Mouse (Mus musculus) liver, adult 2 months (tissue): ENCODE measurements around the gene Syngr2. TPM values are rescaled to one million over a fixed set of nuclear protein-coding genes. Genes with fewer than 3 reads are reported as not detected.

Experiments
- DNase-seq: peaks from one replicate; pipeline ENCODE4 v3.0.0-alpha.2; 2011; ENCODE audit warnings: low read depth, low spot score; ENCODE audit errors: extremely low read depth
- H3K27ac ChIP-seq: fragments of 200-500 bp; replicated peaks from 2 replicates; pipeline ENCODE4 v1.5.1; 2012; ENCODE audit warnings: low read depth, mild to moderate bottlenecking, control low read depth, inconsistent platforms, low read length; ENCODE audit not compliant: insufficient read depth
- H3K27me3 ChIP-seq: fragments of 200-500 bp; 2 replicates; pipeline ENCODE4 v1.6.1; 2012; ENCODE audit warnings: mild to moderate bottlenecking, moderate library complexity, low read length, inconsistent platforms; ENCODE audit not compliant: control insufficient read depth, insufficient read depth
- H3K36me3 ChIP-seq: fragments of 200-500 bp; 2 replicates; pipeline ENCODE4 v1.6.1; 2012; ENCODE audit warnings: low read length, inconsistent platforms; ENCODE audit not compliant: control insufficient read depth, insufficient read depth
- H3K4me1 ChIP-seq: fragments of 200-500 bp; 2 replicates; pipeline ENCODE4 v1.6.1; 2011; ENCODE audit warnings: low read length; ENCODE audit not compliant: control insufficient read depth, insufficient read depth
- H3K4me3 ChIP-seq: fragments of 200-500 bp; 2 replicates; pipeline ENCODE4 v1.5.1; 2011; ENCODE audit warnings: low read depth, mild to moderate bottlenecking, control low read depth, low read length, moderate library complexity; ENCODE audit not compliant: insufficient read depth
- H3K79me2 ChIP-seq: fragments of 200-500 bp; 2 replicates; pipeline ENCODE4 v1.6.1; 2012; ENCODE audit warnings: inconsistent platforms, mild to moderate bottlenecking, low read length, moderate library complexity; ENCODE audit not compliant: control insufficient read depth, insufficient read depth
- H3K9ac ChIP-seq: fragments of 200-500 bp; 2 replicates; pipeline ENCODE4 v1.6.1; 2012; ENCODE audit warnings: low read depth, mild to moderate bottlenecking, control low read depth, inconsistent platforms, low read length
- CTCF ChIP-seq: fragments of 200-500 bp; IDR thresholded peaks from 2 replicates; pipeline ENCODE4 v1.5.1; 2011; ENCODE audit warnings: low read depth, low read length, control low read depth
- POLR2A ChIP-seq: fragments of 200-500 bp; IDR thresholded peaks from 2 replicates; pipeline ENCODE4 v1.6.1; 2011; ENCODE audit warnings: low read length, control low read depth; ENCODE audit not compliant: insufficient read depth; ENCODE audit errors: extremely low read depth
- WGBS: fragments of 180-500 bp; shearing (Covaris S2); methylation state at CpG from one replicate; pipeline ENCODE4 v1.1.7; 2018; 5-methylcytosine and 5-hydroxymethylcytosine counted together
- polyA plus RNA-seq: library from polyadenylated mRNA; depleted of rRNA; stranded (reverse); fragments of >200 nt; gene quantifications from 2 replicates; pipeline ENCODE4 v1.2.3, GENCODE M21; 2012; rRNA removed
- total RNA-seq: library from RNA; depleted of rRNA; stranded (reverse); fragments of >200 nt; gene quantifications from 2 replicates; pipeline ENCODE4 v1.2.3, GENCODE M21; 2014; rRNA removed

The Syngr2 gene
- total RNA-seq (37.9 and 54.2 TPM in 2 replicates), polyA plus RNA-seq (124 and 152 TPM in 2 replicates)

DNA sequence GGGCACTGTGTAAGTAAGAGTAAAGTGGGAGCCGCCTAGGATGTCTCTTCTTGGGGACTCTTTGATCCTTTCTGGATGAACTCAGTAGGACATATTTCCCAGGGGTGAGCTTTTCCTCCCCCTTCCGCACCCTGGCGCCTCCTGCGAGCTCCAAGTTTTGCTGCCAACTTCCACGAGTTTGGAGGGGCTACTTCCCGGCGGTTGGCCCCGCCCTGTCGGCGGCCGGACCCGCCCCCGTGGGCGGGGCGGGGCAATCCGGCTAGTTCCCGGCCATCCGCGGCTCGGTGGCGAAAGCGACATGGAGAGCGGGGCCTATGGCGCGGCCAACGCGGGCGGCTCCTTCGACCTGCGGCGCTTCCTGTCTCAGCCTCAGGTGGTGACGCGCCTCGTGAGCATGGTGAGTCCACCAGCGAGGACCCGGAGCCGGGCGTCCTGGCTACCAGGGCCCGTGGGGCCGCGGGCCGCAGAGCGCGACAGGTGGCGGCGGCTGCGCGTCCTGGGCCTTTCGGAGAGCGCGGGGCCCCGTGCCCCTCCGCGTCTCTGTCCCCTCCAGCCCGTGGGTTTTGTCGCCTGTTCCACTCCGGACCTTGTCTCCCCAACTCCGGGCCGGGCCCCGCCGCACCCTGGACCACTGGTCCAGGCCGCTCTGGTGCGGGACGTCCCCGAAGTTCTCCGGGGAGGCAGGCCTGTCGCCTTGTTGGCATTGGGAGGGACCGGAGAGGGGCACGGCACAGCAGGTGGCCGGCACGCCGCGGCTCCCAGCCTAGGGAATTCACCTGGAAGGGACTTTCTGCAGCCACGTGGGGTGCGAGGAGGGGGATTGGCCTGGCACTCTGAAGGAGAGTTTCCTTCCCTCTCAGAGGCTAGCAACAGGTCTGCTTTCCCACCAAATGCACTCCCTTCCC lies at the start of gene Syngr2, which contains the start of gene Gm20708:
Gene Syngr2, plus strand, starts transcription at position 262 of the 905 bp plus-strand sequence.
Gene Gm20708, plus strand, starts transcription at position 262 of the 905 bp plus-strand sequence.
- no peak for DNase-seq
- no peak for TF ChIP-seq CTCF
- TF ChIP-seq POLR2A, result peak; percentile 79
- Histone ChIP-seq H3K36me3 (no peaks in the 10 kb centered on the region), H3K27me3 (no peaks in the 10 kb centered on the region), H3K79me2 (peaks cover 23% of the 10 kb centered on the region), H3K4me3 (peak within 1 kb of the TSS; percentile 83), H3K9ac (peak within 1 kb of the TSS; percentile 95), H3K27ac (peak within 1 kb of the TSS; percentile 70), H3K4me1 (peaks cover 10% of the 10 kb centered on the region; the same call in 1 of the 2 replicates)
- WGBS, result 2% methylated on average over 74 of the region's 75 CpGs

DNA sequence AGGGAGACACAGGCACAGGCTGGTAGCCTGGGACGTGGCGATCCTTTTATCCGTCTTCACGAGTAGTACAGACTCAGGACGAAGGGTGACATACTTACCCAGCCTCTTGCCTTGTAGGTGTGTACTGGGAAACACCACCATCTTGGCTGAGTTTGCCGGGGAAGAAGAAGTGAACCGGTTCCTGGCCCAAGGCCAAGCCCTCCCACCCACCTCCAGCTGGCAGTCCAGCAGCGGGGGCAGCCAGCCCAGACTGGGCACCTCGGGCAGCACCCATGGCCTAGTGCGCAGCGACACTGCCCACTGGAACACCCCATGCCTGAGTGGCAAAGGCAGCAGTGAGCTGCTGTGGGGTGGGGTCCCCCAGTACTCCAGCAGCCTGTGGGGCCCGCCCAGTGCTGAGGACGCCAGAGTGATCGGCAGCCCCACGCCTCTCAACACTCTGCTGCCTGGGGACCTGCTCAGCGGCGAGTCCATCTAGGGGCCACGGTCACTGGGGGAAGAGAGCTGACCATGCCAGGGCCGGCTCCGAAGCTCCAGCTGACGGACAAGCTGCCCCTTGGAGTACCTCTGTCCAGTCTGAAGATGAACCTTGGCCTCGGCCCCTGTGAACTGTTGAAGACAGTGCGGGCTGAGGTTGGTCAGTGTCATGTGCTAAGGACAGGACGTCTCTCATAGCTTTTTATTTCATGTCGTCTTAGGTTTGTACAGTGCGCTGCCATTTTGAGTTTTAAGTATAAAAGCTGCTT lies 48.9 kb upstream of the Syngr2 start:
- TF ChIP-seq POLR2A, result no peak
- no peak for TF ChIP-seq CTCF
- no peak overlapping the region for H3K27ac ChIP-seq
- peaks cover 15% of the 10 kb centered on the region for H3K36me3 ChIP-seq

DNA sequence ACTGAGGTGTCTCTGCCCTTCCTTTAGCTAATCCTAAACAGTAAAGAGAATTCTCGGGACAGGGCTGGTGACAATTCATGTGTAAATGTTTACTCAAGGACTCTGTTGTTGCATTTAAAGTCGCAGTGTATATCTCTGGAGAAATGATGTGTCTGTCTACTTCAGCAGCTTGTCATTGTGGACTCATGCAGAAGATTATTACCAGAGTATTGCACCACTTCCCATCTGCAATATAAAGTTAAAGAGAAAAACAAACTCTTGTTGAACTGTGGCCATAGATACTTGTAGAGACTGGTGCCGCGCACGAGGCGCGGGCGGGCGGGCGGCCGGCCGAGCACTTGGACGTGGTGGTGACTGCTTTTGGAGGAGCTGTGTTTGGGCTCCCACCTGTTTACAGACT lies 47.7 kb upstream of the Syngr2 start:
- 83% methylated on average over 13 of the region's 13 CpGs for WGBS
- Histone ChIP-seq H3K4me1 (no peaks in the 10 kb centered on the region), H3K9ac (no peak overlapping the region), H3K27me3 (no peaks in the 10 kb centered on the region), H3K4me3 (no peak overlapping the region), H3K36me3 (peaks cover 12% of the 10 kb centered on the region; the same call in 1 of the 2 replicates), H3K27ac (no peak overlapping the region), H3K79me2 (no peaks in the 10 kb centered on the region)
- TF ChIP-seq CTCF, result no peak
- no peak for TF ChIP-seq POLR2A
- no peak for DNase-seq

More for the DNA sequence above, 48.9 kb upstream of the Syngr2 start:
- Histone ChIP-seq H3K9ac (no peak overlapping the region), H3K4me3 (no peak overlapping the region), H3K79me2 (no peaks in the 10 kb centered on the region), H3K27me3 (no peaks in the 10 kb centered on the region), H3K4me1 (no peaks in the 10 kb centered on the region)
- no peak for DNase-seq
- 94% methylated on average over 26 of the region's 26 CpGs for WGBS

DNA sequence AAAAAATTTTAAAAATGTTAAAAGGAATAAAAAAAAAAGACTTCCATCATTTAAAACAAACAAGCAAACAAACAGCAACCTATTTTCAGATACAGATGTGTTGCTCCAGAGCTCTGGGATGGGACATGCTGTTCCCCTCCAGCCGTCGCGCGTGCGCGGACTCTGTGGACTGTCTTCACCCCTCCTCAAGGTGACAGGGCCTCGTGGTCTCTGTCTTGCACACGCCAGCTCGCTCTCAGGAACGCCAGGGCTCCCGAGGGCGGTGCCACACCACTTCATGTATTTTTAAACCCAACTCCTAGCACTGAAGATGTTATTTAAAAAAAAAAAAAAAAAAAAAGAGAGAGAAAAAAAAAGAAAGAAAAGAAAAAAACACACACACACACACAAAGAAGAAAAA lies 47.2 kb upstream of the Syngr2 start:
- no peak for DNase-seq
- Histone ChIP-seq H3K27ac (no peak overlapping the region), H3K4me3 (no peak overlapping the region), H3K4me1 (no peaks in the 10 kb centered on the region), H3K9ac (no peak overlapping the region), H3K79me2 (no peaks in the 10 kb centered on the region), H3K27me3 (no peaks in the 10 kb centered on the region), H3K36me3 (peaks cover 9% of the 10 kb centered on the region; the same call in 1 of the 2 replicates)
- 90% methylated on average over 12 of the region's 12 CpGs for WGBS
- TF ChIP-seq CTCF (no peak), POLR2A (no peak)

DNA sequence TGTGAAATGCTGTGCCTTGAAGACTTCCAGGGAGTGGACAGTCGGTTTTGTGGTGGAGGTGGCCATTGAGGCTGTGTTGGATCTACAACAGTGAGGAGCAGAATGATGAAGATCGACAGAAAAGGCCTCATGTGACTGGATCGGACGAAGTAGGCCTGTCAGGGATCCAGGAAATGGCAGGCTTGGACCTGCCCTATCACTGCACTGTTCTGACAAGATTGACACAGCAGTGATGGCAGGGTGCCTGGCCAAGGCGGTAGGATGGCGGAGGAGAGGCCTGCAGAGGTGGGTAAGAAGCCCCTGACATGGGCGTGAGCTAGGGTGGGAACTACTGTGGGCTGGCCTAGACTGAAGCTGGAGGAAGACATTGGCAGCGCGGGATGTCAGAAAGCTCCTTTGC lies 45.1 kb upstream of the Syngr2 start:
- Histone ChIP-seq H3K36me3 (peaks cover 5% of the 10 kb centered on the region; the same call in 1 of the 2 replicates), H3K79me2 (no peaks in the 10 kb centered on the region), H3K27me3 (no peaks in the 10 kb centered on the region), H3K9ac (no peak overlapping the region), H3K4me1 (no peaks in the 10 kb centered on the region), H3K4me3 (no peak overlapping the region), H3K27ac (no peak overlapping the region)
- no peak for DNase-seq
- 90% methylated on average over 9 of the region's 9 CpGs for WGBS
- TF ChIP-seq POLR2A (no peak), CTCF (no peak)
